Mouse (Mus musculus) midbrain, embryonic 16.5 days (tissue): ENCODE results near the gene Coro1c. TPM values are rescaled to one million over a fixed set of nuclear protein-coding genes. Genes with fewer than 3 reads are reported as not detected.

ENCODE experiments used
- ATAC-seq: fragments of 200-750 bp; cut with Nextera tagmentation; 2 replicates; pipeline ENCODE4 v1.8.0; 2017; ENCODE audit warnings: moderate TSS enrichment
- H3K27ac ChIP-seq: fragments of 300-500 bp; sonication (generic); 2 replicates; pipeline ENCODE4 v1.5.1; 2014; ENCODE audit warnings: mild to moderate bottlenecking, low read length, mixed read lengths
- H3K27me3 ChIP-seq: fragments of 300-500 bp; sonication (generic); 2 replicates; pipeline ENCODE4 v1.6.1; 2014; ENCODE audit warnings: low read depth, low read length, mixed read lengths; ENCODE audit not compliant: control insufficient read depth, insufficient read depth
- H3K36me3 ChIP-seq: fragments of 300-500 bp; sonication (generic); 2 replicates; pipeline ENCODE4 v1.6.1; 2014; ENCODE audit warnings: mild to moderate bottlenecking, low read length, moderate library complexity, mixed read lengths; ENCODE audit not compliant: control insufficient read depth, insufficient read depth
- H3K4me1 ChIP-seq: fragments of 300-500 bp; sonication (generic); 2 replicates; pipeline ENCODE4 v1.6.1; 2014; ENCODE audit warnings: mild to moderate bottlenecking, low read length, mixed read lengths; ENCODE audit not compliant: control insufficient read depth, insufficient read depth
- H3K4me2 ChIP-seq: fragments of 300-500 bp; sonication (generic); 2 replicates; pipeline ENCODE4 v1.6.1; 2014; ENCODE audit warnings: mild to moderate bottlenecking, low read length, mixed read lengths
- H3K4me3 ChIP-seq: fragments of 300-500 bp; sonication (generic); 2 replicates; pipeline ENCODE4 v1.5.1; 2014; ENCODE audit warnings: low read depth, mild to moderate bottlenecking, low read length, moderate library complexity, mixed read lengths
- H3K9ac ChIP-seq: fragments of 300-500 bp; sonication (generic); 2 replicates; pipeline ENCODE4 v1.6.1; 2014; ENCODE audit warnings: low read depth, low read length, mixed read lengths
- H3K9me3 ChIP-seq: fragments of 300-500 bp; sonication (generic); replicated peaks from 2 replicates; pipeline ENCODE4 v1.6.1; 2014; ENCODE audit warnings: mild to moderate bottlenecking, low read length, mixed read lengths; ENCODE audit not compliant: control insufficient read depth, poor library complexity, severe bottlenecking
- WGBS: fragments of 180-500 bp; shearing (Covaris S2); extraction: QIAGEN DNeasy Blood & Tissue Kit; methylation state at CpG from one replicate; pipeline ENCODE4 v1.1.7; 2014; 5-methylcytosine and 5-hydroxymethylcytosine counted together
- polyA plus RNA-seq: library from polyadenylated mRNA; unstranded; fragments of >200 nt; fragmentation: Nextera tagmentation; extraction: Ambion mirVana; gene quantifications from 2 replicates; pipeline ENCODE4 v1.2.1, GENCODE M21; 2015

Coro1c gene
- polyA plus RNA-seq, 1 experiment from 2014 or later = 209 TPM

- H3K4me3 ChIP-seq = no peak overlapping the region
- H3K4me1 ChIP-seq = no peaks in the 10 kb centered on the region
- H3K9ac ChIP-seq = no peak overlapping the region
- H3K36me3 ChIP-seq = no peaks in the 10 kb centered on the region
- no peaks in the 10 kb centered on the region for H3K9me3 ChIP-seq
- no peaks in the 10 kb centered on the region for H3K27me3 ChIP-seq
- no peak overlapping the region for H3K27ac ChIP-seq
- WGBS = 54% methylated on average over 5 of the region's 5 CpGs
- no peak overlapping the region for H3K4me2 ChIP-seq
- no peak for ATAC-seq
These were observed 108.9 kb downstream of the Coro1c start for GRCm38 (mm10) chr5:113799691-113800090.

- Histone ChIP-seq H3K4me3 (no peak overlapping the region), H3K9ac (no peak overlapping the region), H3K4me1 (no peaks in the 10 kb centered on the region), H3K4me2 (no peak overlapping the region), H3K27ac (no peak overlapping the region), H3K27me3 (no peaks in the 10 kb centered on the region), H3K9me3 (no peaks in the 10 kb centered on the region), H3K36me3 (no peaks in the 10 kb centered on the region)
- WGBS = 86% methylated on average over 9 of the region's 9 CpGs
- ATAC-seq = no peak
These were observed 110.0 kb downstream of the Coro1c start for GRCm38 (mm10) chr5:113798525-113798924.

- 12% methylated on average over 19 of the region's 19 CpGs for WGBS
- Histone ChIP-seq H3K4me1 (no peaks in the 10 kb centered on the region), H3K36me3 (no peaks in the 10 kb centered on the region), H3K4me2 (no peak overlapping the region), H3K9ac (no peak overlapping the region), H3K4me3 (no peak overlapping the region), H3K27me3 (no peaks in the 10 kb centered on the region), H3K27ac (no peak overlapping the region), H3K9me3 (no peaks in the 10 kb centered on the region)
- no peak for ATAC-seq
These were observed 111.2 kb downstream of the Coro1c start for GRCm38 (mm10) chr5:113797149-113797882.

GRCm38 (mm10) chr5:113796401-113797148 lies 112.0 kb downstream of the Coro1c start:
- Histone ChIP-seq H3K4me2 (no peak overlapping the region), H3K9me3 (no peaks in the 10 kb centered on the region)
- 8% methylated on average over 13 of the region's 13 CpGs for WGBS

More at GRCm38 (mm10) chr5:113796401-113797148, 112.0 kb downstream of the Coro1c start:
- Histone ChIP-seq H3K36me3 (no peaks in the 10 kb centered on the region), H3K4me3 (no peak overlapping the region), H3K4me1 (no peaks in the 10 kb centered on the region), H3K9ac (no peak overlapping the region), H3K27ac (no peak overlapping the region), H3K27me3 (no peaks in the 10 kb centered on the region)
- ATAC-seq = no peak

Other genes starting within 250 kb of the Coro1c start
- gene 1700069L16Rik, start 184.0 kb downstream of the Coro1c start, polyA plus RNA-seq = not detected in 2 replicates
- gene Ficd, start 173.0 kb downstream of the Coro1c start, polyA plus RNA-seq = 9.4 and 10.9 TPM in 2 replicates
- 39.8 and 47.5 TPM in 2 replicates for gene Sart3, start 136.2 kb downstream of the Coro1c start, polyA plus RNA-seq
- 77.8 and 84.5 TPM in 2 replicates for gene Iscu, start 136.0 kb downstream of the Coro1c start, polyA plus RNA-seq
- 4.8 and 5.0 TPM in 2 replicates for gene Tmem119, start 108.2 kb downstream of the Coro1c start, polyA plus RNA-seq
- gene Selplg, start 76.1 kb downstream of the Coro1c start, polyA plus RNA-seq = 1.6 and 2.0 TPM in 2 replicates
- gene Ssh1, start 85.1 kb upstream of the Coro1c start, polyA plus RNA-seq = 9.4 and 13.7 TPM in 2 replicates
- not detected in 2 replicates for gene Dao, start 94.9 kb upstream of the Coro1c start, polyA plus RNA-seq
- gene Usp30, start 156.7 kb upstream of the Coro1c start, polyA plus RNA-seq = 19.9 and 22.7 TPM in 2 replicates
- 111 and 113 TPM in 2 replicates for gene Svop, start 182.8 kb upstream of the Coro1c start, polyA plus RNA-seq
- 5.1 and 5.8 TPM in 2 replicates for gene Alkbh2, start 219.5 kb upstream of the Coro1c start, polyA plus RNA-seq
- gene Ung, start 221.6 kb upstream of the Coro1c start, polyA plus RNA-seq = 8.2 and 9.1 TPM in 2 replicates
- 5.1 and 5.2 TPM in 2 replicates for gene Acacb, start 237.8 kb upstream of the Coro1c start, polyA plus RNA-seq